Mouse (Mus musculus) liver, embryonic 14.5 days (tissue): ENCODE results near the gene Hsd17b3.

Experiments used
- CTCF ChIP-seq: IDR thresholded peaks from 2 replicates; pipeline ENCODE4 v1.5.1; 2016; ENCODE audit warnings: antibody characterized with exemption, low read depth, control low read depth
- EP300 ChIP-seq: IDR thresholded peaks from 2 replicates; pipeline ENCODE4 v1.6.1; 2016; ENCODE audit warnings: antibody characterized with exemption, low read depth

DNA sequence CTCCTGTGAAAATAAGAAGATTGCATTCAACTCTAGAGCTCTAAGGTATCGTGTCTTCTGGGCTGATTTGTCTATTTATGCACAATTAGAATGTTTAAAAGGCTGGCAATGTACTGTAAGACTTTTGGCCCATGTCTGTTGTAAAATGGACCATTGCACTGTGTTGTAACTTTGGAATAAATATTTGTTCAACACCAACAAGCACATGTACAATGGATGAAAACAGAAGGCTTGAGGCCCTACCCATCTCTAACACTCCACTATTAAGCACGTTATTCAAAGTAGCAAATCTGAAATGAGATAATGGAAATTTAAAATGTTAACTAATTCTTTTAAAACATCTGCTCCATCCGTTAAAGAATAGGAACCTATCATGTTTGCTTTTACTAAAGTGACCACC, 18.1 kb upstream of the Hsd17b3 start:
- TF ChIP-seq EP300, result no peak
- no peak for TF ChIP-seq CTCF
